Mouse (Mus musculus): Measurements from ENCODE around the gene Gm2974. TPM values are rescaled to one million over a fixed set of nuclear protein-coding genes. Genes with fewer than 3 reads are reported as not detected.
"Not testable (repeated sequence)": the region's sequence is repeated elsewhere in the genome, so short reads cannot be mapped to it uniquely, and the experiment has no call there.

Gene Gm2974
- polyA plus RNA-seq (2012; ENCODE audit: insufficient read depth, insufficient read length, missing spikeins): not detected in 2 replicates

DNA sequence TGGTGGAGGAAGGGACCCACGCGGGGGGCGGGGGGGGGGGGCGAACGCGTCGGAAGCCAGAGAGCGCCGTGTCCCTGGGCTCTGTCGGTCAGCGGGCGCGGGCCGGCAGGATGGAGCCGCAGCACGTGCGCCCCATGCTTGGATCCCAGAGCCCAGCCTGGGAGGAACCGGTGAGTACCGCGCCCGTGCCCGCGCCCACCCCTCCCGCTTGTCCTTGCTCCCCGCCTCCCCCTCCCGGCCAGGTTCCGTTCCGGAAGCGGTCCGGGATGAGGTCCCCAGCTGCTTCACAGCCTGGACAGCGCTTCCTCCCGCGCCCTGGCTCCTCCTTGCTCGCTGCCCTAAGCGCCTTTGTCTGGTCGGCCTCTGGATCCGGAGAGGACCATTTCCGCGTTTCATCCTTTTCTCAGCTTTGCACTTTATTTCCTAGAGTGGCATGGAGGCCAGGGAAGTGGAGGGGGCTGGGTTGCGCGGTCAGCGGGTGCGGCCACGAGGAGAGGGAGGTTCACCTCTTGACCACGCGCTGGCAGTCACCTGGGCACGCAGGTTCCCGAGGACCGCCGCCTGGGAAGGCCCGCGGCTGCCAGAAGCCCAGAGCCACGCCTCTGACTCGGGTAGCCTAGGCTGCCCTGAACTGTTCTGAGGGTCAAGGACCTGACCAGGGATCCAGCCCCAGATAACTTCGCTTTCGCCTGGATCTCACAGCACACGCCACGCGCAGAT is at the start of gene Gm2974:
Gene Gm2974, plus strand, starts transcription at position 86 of the 720 bp plus-strand sequence.
- peak within 1 kb of the TSS; percentile 50 for H3K4me3 ChIP-seq (ENCODE audit: insufficient read depth, low read depth, low read length)
- not testable (repeated sequence) for H3K27ac ChIP-seq (replicated peaks; ENCODE audit: low read depth, low read length); H3K4me1 ChIP-seq (ENCODE audit: control insufficient read depth, insufficient read depth, insufficient read length, low read length)

DNA sequence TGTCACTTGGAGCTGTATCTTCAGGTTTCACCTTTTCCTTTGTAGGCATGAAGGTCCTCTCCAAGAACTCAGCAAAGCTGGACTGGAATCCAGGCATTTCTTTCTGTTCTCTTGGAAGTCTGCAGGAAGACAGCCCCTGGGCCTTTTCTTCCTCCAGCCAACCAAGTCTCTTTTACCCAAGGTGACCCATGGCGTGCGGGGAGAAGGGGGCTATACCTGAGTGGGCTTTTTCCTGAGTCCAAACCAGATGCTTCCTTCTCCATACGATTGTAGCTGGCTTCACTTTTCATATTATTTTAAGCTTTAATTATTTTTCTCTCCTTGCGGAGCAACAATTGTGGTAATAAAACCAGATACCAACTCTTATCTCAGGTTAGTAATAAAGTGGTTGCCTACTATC is 40.7 kb upstream of the Gm2974 start:
- H3K27ac ChIP-seq (replicated peaks; ENCODE audit: low read depth, low read length); H3K4me1 ChIP-seq (ENCODE audit: control insufficient read depth, insufficient read depth, insufficient read length, low read length); H3K4me3 ChIP-seq (ENCODE audit: insufficient read depth, low read depth, low read length): not testable (repeated sequence)

DNA sequence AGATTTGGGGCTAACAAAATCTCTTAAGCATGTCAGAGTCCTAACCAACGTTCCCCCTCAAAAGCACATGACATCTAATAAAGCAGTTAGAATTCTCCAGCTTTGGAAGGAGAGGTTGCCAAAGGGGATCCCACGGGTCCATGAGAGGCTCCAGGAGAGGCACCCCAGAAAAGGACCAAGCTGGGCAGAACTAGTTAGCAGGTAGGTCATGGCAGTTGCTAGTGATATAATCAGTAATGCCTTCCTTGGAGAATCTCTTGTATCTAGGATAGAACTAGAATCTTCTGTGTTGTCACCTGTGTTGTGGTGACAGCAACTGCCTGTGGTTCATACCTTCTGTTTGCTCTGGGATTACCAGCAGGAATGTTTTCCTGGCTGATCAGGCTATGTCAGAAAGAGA is 17.6 kb upstream of the Gm2974 start, which contains the start of gene Gm3127:
Gene Gm3127, plus strand, starts transcription at position 301 of the 400 bp plus-strand sequence.
- H3K4me1 ChIP-seq (ENCODE audit: control insufficient read depth, insufficient read depth, insufficient read length, low read length); H3K4me3 ChIP-seq (ENCODE audit: insufficient read depth, low read depth, low read length); H3K27ac ChIP-seq (replicated peaks; ENCODE audit: low read depth, low read length): not testable (repeated sequence)

DNA sequence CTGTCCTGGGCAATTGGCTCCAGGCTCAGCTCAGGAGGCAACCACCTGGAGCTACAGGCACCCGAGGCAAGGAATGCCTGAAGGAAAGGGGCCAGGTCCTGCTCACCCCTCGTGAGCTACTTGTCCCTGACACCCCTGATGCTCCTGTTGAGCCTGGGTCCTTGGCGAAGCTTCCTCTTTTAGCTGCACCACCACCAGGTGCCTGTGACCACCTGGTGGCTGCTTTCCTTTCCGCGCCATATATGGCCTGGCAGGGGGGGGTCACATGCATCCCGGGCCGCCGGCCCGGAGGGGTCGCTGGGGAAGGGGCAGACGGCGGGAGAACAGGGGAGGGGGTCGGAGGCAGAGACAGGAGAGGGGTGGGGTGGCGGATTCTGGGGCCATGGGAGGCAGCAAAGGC is 346 bp upstream of the Gm2974 start:
- not testable (repeated sequence) for H3K27ac ChIP-seq (replicated peaks; ENCODE audit: low read depth, low read length); H3K4me3 ChIP-seq (ENCODE audit: insufficient read depth, low read depth, low read length); H3K4me1 ChIP-seq (ENCODE audit: control insufficient read depth, insufficient read depth, insufficient read length, low read length)

DNA sequence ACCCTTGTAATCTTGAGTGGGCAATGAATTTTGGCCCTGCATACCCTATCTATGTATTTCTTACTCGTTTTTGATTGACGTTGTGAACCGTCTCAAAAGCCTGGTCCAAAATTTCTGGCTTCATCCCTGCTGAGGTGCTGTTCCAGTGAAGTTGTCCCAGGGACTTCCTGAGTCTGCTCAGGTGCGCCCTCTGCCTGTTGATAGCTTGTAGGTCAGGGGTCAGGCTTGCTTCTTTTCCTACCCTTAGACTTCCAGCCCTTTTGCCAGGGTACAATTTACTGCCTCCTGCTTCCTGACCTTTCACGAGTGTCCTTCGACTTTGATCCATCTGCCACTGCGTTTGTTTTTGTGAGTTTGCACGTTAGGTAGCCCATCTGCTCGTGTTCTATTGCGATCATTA is 999 bp downstream of the Gm2974 start:
- not testable (repeated sequence) for H3K4me3 ChIP-seq (ENCODE audit: insufficient read depth, low read depth, low read length); H3K27ac ChIP-seq (replicated peaks; ENCODE audit: low read depth, low read length); H3K4me1 ChIP-seq (ENCODE audit: control insufficient read depth, insufficient read depth, insufficient read length, low read length)

DNA sequence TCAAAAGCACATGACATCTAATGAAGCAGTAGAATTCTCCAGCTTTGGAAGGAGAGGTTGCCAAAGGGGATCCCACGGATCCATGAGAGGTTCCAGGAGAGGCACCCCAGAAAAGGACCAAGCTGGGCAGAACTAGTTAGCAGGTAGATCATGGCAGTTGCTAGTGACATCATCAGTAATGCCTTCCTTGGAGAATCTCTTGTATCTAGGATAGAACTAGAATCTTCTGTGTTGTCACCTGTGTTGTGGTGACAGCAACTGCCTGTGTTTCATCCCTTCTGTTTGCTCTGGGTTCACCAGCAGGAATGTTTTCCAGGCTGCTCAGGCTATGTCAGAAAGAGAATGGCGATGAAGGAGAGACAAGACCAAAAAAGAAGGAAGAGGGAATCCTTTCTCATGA is 67.0 kb downstream of the Gm2974 start, which contains the start of gene Gm3138:
Gene Gm3138, plus strand, starts transcription at position 301 of the 400 bp plus-strand sequence.
- H3K4me3 ChIP-seq (ENCODE audit: insufficient read depth, low read depth, low read length); H3K27ac ChIP-seq (replicated peaks; ENCODE audit: low read depth, low read length); H3K4me1 ChIP-seq (ENCODE audit: control insufficient read depth, insufficient read depth, insufficient read length, low read length): not testable (repeated sequence)

Other genes starting within 250 kb of the Gm2974 start
- not detected in 2 replicates for gene Gm3095, start 219.0 kb upstream of the Gm2974 start, polyA plus RNA-seq (2012; ENCODE audit: insufficient read depth, insufficient read length, missing spikeins)
- not detected in 2 replicates for gene Gm3099, start 184.2 kb upstream of the Gm2974 start, polyA plus RNA-seq (2012; ENCODE audit: insufficient read depth, insufficient read length, missing spikeins)
- gene Gm5796, start 158.6 kb upstream of the Gm2974 start, polyA plus RNA-seq (2012; ENCODE audit: insufficient read depth, insufficient read length, missing spikeins): not detected in 2 replicates
- not detected in 2 replicates for gene Gm3115, start 98.5 kb upstream of the Gm2974 start, polyA plus RNA-seq (2012; ENCODE audit: insufficient read depth, insufficient read length, missing spikeins)
- gene Gm8108, start 72.0 kb upstream of the Gm2974 start, polyA plus RNA-seq (2012; ENCODE audit: insufficient read depth, insufficient read length, missing spikeins): not detected in 2 replicates
- gene Gm3127, start 17.5 kb upstream of the Gm2974 start, polyA plus RNA-seq (2012; ENCODE audit: insufficient read depth, insufficient read length, missing spikeins): not detected in 2 replicates
- not detected in 2 replicates for gene Gm3138, start 67.1 kb downstream of the Gm2974 start, polyA plus RNA-seq (2012; ENCODE audit: insufficient read depth, insufficient read length, missing spikeins)
- not detected in 2 replicates for gene Gm3149, start 134.7 kb downstream of the Gm2974 start, polyA plus RNA-seq (2012; ENCODE audit: insufficient read depth, insufficient read length, missing spikeins)
- not detected in 2 replicates for gene 2610042L04Rik, start 152.2 kb downstream of the Gm2974 start, polyA plus RNA-seq (2012; ENCODE audit: insufficient read depth, insufficient read length, missing spikeins)
- not detected in 2 replicates for gene Gm3159, start 214.9 kb downstream of the Gm2974 start, polyA plus RNA-seq (2012; ENCODE audit: insufficient read depth, insufficient read length, missing spikeins)
- gene Gm3164, start 232.9 kb downstream of the Gm2974 start, polyA plus RNA-seq (2012; ENCODE audit: insufficient read depth, insufficient read length, missing spikeins): not detected in 2 replicates
- gene Gm3173, start 248.4 kb downstream of the Gm2974 start, polyA plus RNA-seq (2012; ENCODE audit: insufficient read depth, insufficient read length, missing spikeins): not detected in 2 replicates